Mouse (Mus musculus) cortical plate, adult 2 months (tissue): ENCODE results near the gene Ibsp. TPM values are rescaled to one million over a fixed set of nuclear protein-coding genes. Genes with fewer than 3 reads are reported as not detected.
A peak's percentile ranks its signal among the peaks of the same experiment; 100 is the strongest.

Experiments used
- H3K27ac ChIP-seq: fragments of 200-500 bp; 2 replicates; pipeline ENCODE4 v1.5.1; 2012; ENCODE audit warnings: low read length, control low read depth, inconsistent platforms; ENCODE audit not compliant: insufficient read depth
- H3K4me1 ChIP-seq: fragments of 200-500 bp; 2 replicates; pipeline ENCODE4 v1.6.1; 2011; ENCODE audit warnings: low read length; ENCODE audit not compliant: control insufficient read depth, insufficient read depth
- H3K4me3 ChIP-seq: fragments of 200-500 bp; 2 replicates; pipeline ENCODE4 v1.5.1; 2011; ENCODE audit warnings: mild to moderate bottlenecking, low read length, control low read depth; ENCODE audit not compliant: insufficient read depth
- CTCF ChIP-seq: fragments of 200-500 bp; IDR thresholded peaks from 2 replicates; pipeline ENCODE4 v1.5.1; 2011; ENCODE audit warnings: mild to moderate bottlenecking, control low read depth, low read length; ENCODE audit not compliant: insufficient read depth; ENCODE audit errors: extremely low read depth
- POLR2A ChIP-seq: fragments of 200-500 bp; IDR thresholded peaks from 2 replicates; pipeline ENCODE4 v1.6.1; 2011; ENCODE audit warnings: mild to moderate bottlenecking, low read length, control low read depth; ENCODE audit not compliant: insufficient read depth; ENCODE audit errors: extremely low read depth
- polyA plus RNA-seq: library from polyadenylated mRNA; depleted of rRNA; stranded (reverse); fragments of >200 nt; gene quantifications from 2 replicates; pipeline ENCODE4 v1.2.3, GENCODE M21; 2012

Gene Ibsp
- polyA plus RNA-seq, 1 experiment: 0.10 TPM

- H3K27ac ChIP-seq: no peak overlapping the region
- TF ChIP-seq POLR2A (no peak), CTCF (no peak)
- peaks cover 2% of the 10 kb centered on the region; the same call in 1 of the 2 replicates for H3K4me1 ChIP-seq
- H3K4me3 ChIP-seq: no peak overlapping the region
Observed at GRCm38 (mm10) chr5:104327876-104328275, 28.9 kb downstream of the Ibsp start.

- Histone ChIP-seq H3K4me3 (no peak overlapping the region), H3K4me1 (peaks cover 2% of the 10 kb centered on the region; the same call in 1 of the 2 replicates), H3K27ac (no peak overlapping the region)
- TF ChIP-seq POLR2A (no peak), CTCF (no peak)
Observed at GRCm38 (mm10) chr5:104328317-104328850, 29.4 kb downstream of the Ibsp start.

- no peak for TF ChIP-seq CTCF
- no peak for TF ChIP-seq POLR2A
- Histone ChIP-seq H3K4me1 (peaks cover 2% of the 10 kb centered on the region; the same call in 1 of the 2 replicates), H3K4me3 (no peak overlapping the region), H3K27ac (no peak overlapping the region)
Observed at GRCm38 (mm10) chr5:104329381-104329780, 30.4 kb downstream of the Ibsp start.

- Histone ChIP-seq H3K27ac (no peak overlapping the region), H3K4me1 (peaks cover 2% of the 10 kb centered on the region; the same call in 1 of the 2 replicates), H3K4me3 (no peak overlapping the region)
- no peak for TF ChIP-seq CTCF
Observed at GRCm38 (mm10) chr5:104330088-104330487, 31.1 kb downstream of the Ibsp start.

- H3K4me1 ChIP-seq: peaks cover under 1% of the 10 kb centered on the region; the same call in 1 of the 2 replicates
- no peak overlapping the region for H3K4me3 ChIP-seq
- no peak for TF ChIP-seq CTCF
- no peak for TF ChIP-seq POLR2A
- no peak overlapping the region for H3K27ac ChIP-seq
Observed at GRCm38 (mm10) chr5:104332296-104332695, 33.3 kb downstream of the Ibsp start.

- peak; percentile 83 for TF ChIP-seq CTCF
- TF ChIP-seq POLR2A: no peak
- Histone ChIP-seq H3K4me1 (no peaks in the 10 kb centered on the region), H3K4me3 (no peak overlapping the region), H3K27ac (no peak overlapping the region)
Observed at GRCm38 (mm10) chr5:104333231-104333640, 34.3 kb downstream of the Ibsp start.

- TF ChIP-seq POLR2A (no peak), CTCF (no peak)
Observed at GRCm38 (mm10) chr5:104333643-104334042, 34.7 kb downstream of the Ibsp start.

GRCm38 (mm10) chr5:104334516-104334915, 35.5 kb downstream of the Ibsp start:
- Histone ChIP-seq H3K4me3 (no peak overlapping the region), H3K4me1 (no peaks in the 10 kb centered on the region; the same call in 1 of the 2 replicates), H3K27ac (no peak overlapping the region)
- no peak for TF ChIP-seq POLR2A
- no peak for TF ChIP-seq CTCF

More at GRCm38 (mm10) chr5:104333643-104334042, 34.7 kb downstream of the Ibsp start:
- Histone ChIP-seq H3K4me3 (no peak overlapping the region), H3K27ac (no peak overlapping the region), H3K4me1 (no peaks in the 10 kb centered on the region)

GRCm38 (mm10) chr5:104335962-104336361, 37.0 kb downstream of the Ibsp start:
- H3K4me3 ChIP-seq: no peak overlapping the region
- H3K4me1 ChIP-seq: no peaks in the 10 kb centered on the region; the same call in 1 of the 2 replicates
- TF ChIP-seq CTCF: no peak
- TF ChIP-seq POLR2A: no peak
- H3K27ac ChIP-seq: no peak overlapping the region

- H3K4me3 ChIP-seq: no peak overlapping the region
- no peaks in the 10 kb centered on the region; the same call in 1 of the 2 replicates for H3K4me1 ChIP-seq
- H3K27ac ChIP-seq: no peak overlapping the region
- TF ChIP-seq CTCF: no peak
- no peak for TF ChIP-seq POLR2A
Observed at GRCm38 (mm10) chr5:104337491-104337890, 38.5 kb downstream of the Ibsp start.

- H3K4me3 ChIP-seq: no peak overlapping the region
- TF ChIP-seq CTCF: no peak
- H3K27ac ChIP-seq: no peak overlapping the region
- H3K4me1 ChIP-seq: no peaks in the 10 kb centered on the region; the same call in 1 of the 2 replicates
Observed at GRCm38 (mm10) chr5:104339009-104339408, 40.0 kb downstream of the Ibsp start.
